Mouse (Mus musculus) embryonic fibroblast, embryonic 13.5 days (primary cell): ENCODE data around the gene Mall.

Experiments
- CTCF ChIP-seq: IDR thresholded peaks from 2 replicates; pipeline ENCODE4 v1.5.1; 2011; ENCODE audit warnings: mild to moderate bottlenecking, control low read depth, low read length, moderate library complexity, borderline replicate concordance; ENCODE audit not compliant: insufficient read depth
- POLR2A ChIP-seq: IDR thresholded peaks from 2 replicates; pipeline ENCODE4 v1.6.1; 2011; ENCODE audit warnings: low read depth, mild to moderate bottlenecking, control low read depth, low read length, moderate library complexity

DNA sequence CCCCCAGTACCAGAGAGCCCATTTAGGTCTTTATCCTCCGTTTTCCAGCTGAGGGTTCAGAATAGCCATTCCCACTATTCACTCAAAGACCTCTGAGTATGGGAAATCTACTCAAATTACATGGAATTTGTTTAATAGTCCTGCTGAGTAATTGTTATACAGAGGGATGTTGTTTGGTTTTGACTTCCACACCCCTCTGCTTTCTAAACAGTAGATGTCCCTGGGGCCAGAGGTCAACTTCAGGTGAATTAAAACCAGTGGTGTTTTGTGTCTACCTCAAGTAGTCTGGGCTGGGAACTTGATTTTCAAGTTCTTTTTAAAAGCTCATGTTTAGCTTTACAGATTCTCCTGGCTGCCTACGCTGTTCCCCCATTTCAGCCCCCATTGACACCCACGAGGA lies 15.0 kb downstream of the Mall start:
- TF ChIP-seq POLR2A (no peak), CTCF (no peak)
